Mouse (Mus musculus): ENCODE measurements around the gene Sppl2b. TPM values are rescaled to one million over a fixed set of nuclear protein-coding genes. Genes with fewer than 3 reads are reported as not detected.
A peak's percentile ranks its signal among the peaks of the same experiment; 100 is the strongest.

Sppl2b gene
- polyA plus RNA-seq, 1 experiment from 2014 or later, result 17.7 TPM

DNA sequence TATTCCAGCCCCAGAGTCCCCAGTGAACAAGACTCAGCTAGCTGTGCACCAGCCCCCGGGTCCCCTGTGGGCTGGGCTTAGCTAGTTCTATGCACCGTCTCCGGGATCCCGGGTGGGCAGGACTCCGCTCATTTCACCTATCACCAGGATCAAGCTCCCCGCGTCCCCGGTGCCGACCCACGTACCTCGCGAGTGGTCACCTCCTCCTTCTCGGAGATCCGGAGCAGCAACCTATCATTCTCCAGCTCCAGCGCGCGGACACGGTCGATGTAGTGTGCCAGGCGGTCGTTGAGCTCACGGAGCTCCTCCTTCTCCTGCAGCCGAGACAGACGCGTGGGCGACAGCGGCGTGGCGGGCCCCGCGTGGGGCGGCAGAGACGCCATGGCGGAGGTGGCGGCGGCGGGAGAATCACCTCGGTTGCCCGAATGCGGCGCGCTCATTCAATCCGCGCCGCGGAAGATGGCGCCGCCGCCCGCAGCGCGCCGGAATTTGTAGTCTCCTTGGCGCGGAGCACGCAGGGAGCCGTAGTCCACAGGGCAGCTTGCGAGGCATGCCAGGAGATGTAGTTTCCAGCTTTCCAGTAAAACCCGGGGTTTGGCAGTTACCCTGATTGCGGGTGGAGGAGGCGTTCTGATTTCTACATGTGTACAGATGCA, 62.8 kb downstream of the Sppl2b start, which contains the start of gene Lmnb2:
TSS of gene Lmnb2 (minus strand) at position 467 of the 656 bp plus-strand sequence.
- Histone ChIP-seq H3K9me3 (ENCODE audit: control insufficient read depth, low read length) (no peaks in the 10 kb centered on the region), H3K4me2 (replicated peaks; ENCODE audit: low read depth) (peak within 1 kb of the TSS; percentile 95), H3K27me3 (ENCODE audit: control insufficient read depth, insufficient read depth, low read length) (no peaks in the 10 kb centered on the region), H3K4me1 (replicated peaks; ENCODE audit: control insufficient read depth, insufficient read depth) (peaks cover 5% of the 10 kb centered on the region; the same call in 1 of the 2 replicates), H3K36me3 (ENCODE audit: control insufficient read depth, insufficient read depth, low read length) (no peaks in the 10 kb centered on the region), H3K9ac (ENCODE audit: low read length) (peak within 1 kb of the TSS; percentile 74), H3K27ac (replicated peaks) (peak within 1 kb of the TSS; percentile 81), H3K4me3 (ENCODE audit: low read depth, low read length) (peak within 1 kb of the TSS; percentile 91)
- WGBS, result under 1% methylated on average over 61 of the region's 61 CpGs
- DNase-seq (ENCODE audit: low spot score) (peak; percentile 81), ATAC-seq (ENCODE audit: low FRiP score, low TSS enrichment) (peak; percentile 47)
- peak; percentile 28 for TF ChIP-seq CTCF (IDR thresholded peaks at IDR 0.05; ENCODE audit: low read depth)
- TF ChIP-seq EP300 (optimal IDR thresholded peaks at IDR 0.05), result no peak

MicroRNAs within 50 kb of the gene (microRNA counts, 519-probe panel; counts per million panel counts)
- microRNA mmu-miR-1982, result not detected

Small RNA genes lying within 50 kb of the gene (microRNA-seq; reads per million reads assigned to microRNA genes)
- gene Mir1982, result 1.6 reads per million

Other genes starting within 250 kb of the Sppl2b start
- 1.4 and 1.7 TPM in 2 replicates for gene Gm49322, start 249.3 kb upstream of the Sppl2b start, polyA plus RNA-seq (2015; fragmentation: Nextera tagmentation; extraction: Ambion mirVana)
- gene Csnk1g2, start 232.4 kb upstream of the Sppl2b start, polyA plus RNA-seq (2015; fragmentation: Nextera tagmentation; extraction: Ambion mirVana), result 75.4 and 83.9 TPM in 2 replicates
- 28.3 and 30.0 TPM in 2 replicates for gene Btbd2, start 198.2 kb upstream of the Sppl2b start, polyA plus RNA-seq (2015; fragmentation: Nextera tagmentation; extraction: Ambion mirVana)
- gene Mknk2, start 177.2 kb upstream of the Sppl2b start, polyA plus RNA-seq (2015; fragmentation: Nextera tagmentation; extraction: Ambion mirVana), result 55.2 and 61.7 TPM in 2 replicates
- 22.9 and 23.9 TPM in 2 replicates for gene Mob3a, start 153.3 kb upstream of the Sppl2b start, polyA plus RNA-seq (2015; fragmentation: Nextera tagmentation; extraction: Ambion mirVana)
- 14.8 and 18.0 TPM in 2 replicates for gene Izumo4, start 153.1 kb upstream of the Sppl2b start, polyA plus RNA-seq (2015; fragmentation: Nextera tagmentation; extraction: Ambion mirVana)
- 38.7 and 42.7 TPM in 2 replicates for gene Ap3d1, start 113.0 kb upstream of the Sppl2b start, polyA plus RNA-seq (2015; fragmentation: Nextera tagmentation; extraction: Ambion mirVana)
- gene Dot1l, start 100.1 kb upstream of the Sppl2b start, polyA plus RNA-seq (2015; fragmentation: Nextera tagmentation; extraction: Ambion mirVana), result 5.4 and 6.2 TPM in 2 replicates
- 27.7 and 31.8 TPM in 2 replicates for gene Sf3a2, start 57.1 kb upstream of the Sppl2b start, polyA plus RNA-seq (2015; fragmentation: Nextera tagmentation; extraction: Ambion mirVana)
- 62.0 and 65.8 TPM in 2 replicates for gene Plekhj1, start 56.6 kb upstream of the Sppl2b start, polyA plus RNA-seq (2015; fragmentation: Nextera tagmentation; extraction: Ambion mirVana)
- gene Amh, start 50.0 kb upstream of the Sppl2b start, polyA plus RNA-seq (2015; fragmentation: Nextera tagmentation; extraction: Ambion mirVana), result 6.8 and 6.9 TPM in 2 replicates
- gene Jsrp1, start 41.8 kb upstream of the Sppl2b start, polyA plus RNA-seq (2015; fragmentation: Nextera tagmentation; extraction: Ambion mirVana), result 0.86 and 0.96 TPM in 2 replicates
- 1,070 and 1,103 TPM in 2 replicates for gene Oaz1, start 28.6 kb upstream of the Sppl2b start, polyA plus RNA-seq (2015; fragmentation: Nextera tagmentation; extraction: Ambion mirVana)
- 0.12 and 0.17 TPM in 2 replicates for gene Lingo3, start 11.2 kb upstream of the Sppl2b start, polyA plus RNA-seq (2015; fragmentation: Nextera tagmentation; extraction: Ambion mirVana)
- gene Lsm7, start 66 bp upstream of the Sppl2b start, polyA plus RNA-seq (2015; fragmentation: Nextera tagmentation; extraction: Ambion mirVana), result 176 and 180 TPM in 2 replicates
- gene Tmprss9, start 16.6 kb downstream of the Sppl2b start, polyA plus RNA-seq (2015; fragmentation: Nextera tagmentation; extraction: Ambion mirVana), result 2.0 and 2.2 TPM in 2 replicates
- 292 and 304 TPM in 2 replicates for gene Timm13, start 45.7 kb downstream of the Sppl2b start, polyA plus RNA-seq (2015; fragmentation: Nextera tagmentation; extraction: Ambion mirVana)
- gene Lmnb2, start 63.0 kb downstream of the Sppl2b start, polyA plus RNA-seq (2015; fragmentation: Nextera tagmentation; extraction: Ambion mirVana), result 12.0 and 12.4 TPM in 2 replicates
- gene Gadd45b, start 74.8 kb downstream of the Sppl2b start, polyA plus RNA-seq (2015; fragmentation: Nextera tagmentation; extraction: Ambion mirVana), result 59.5 and 62.2 TPM in 2 replicates
- 1.3 and 1.8 TPM in 2 replicates for gene Gng7, start 159.7 kb downstream of the Sppl2b start, polyA plus RNA-seq (2015; fragmentation: Nextera tagmentation; extraction: Ambion mirVana)
- gene Diras1, start 170.4 kb downstream of the Sppl2b start, polyA plus RNA-seq (2015; fragmentation: Nextera tagmentation; extraction: Ambion mirVana), result 0.40 and 0.42 TPM in 2 replicates
- 11.0 and 11.1 TPM in 2 replicates for gene Slc39a3, start 182.2 kb downstream of the Sppl2b start, polyA plus RNA-seq (2015; fragmentation: Nextera tagmentation; extraction: Ambion mirVana)
- gene Sgta, start 204.9 kb downstream of the Sppl2b start, polyA plus RNA-seq (2015; fragmentation: Nextera tagmentation; extraction: Ambion mirVana), result 93.7 and 98.7 TPM in 2 replicates
- gene Thop1, start 214.8 kb downstream of the Sppl2b start, polyA plus RNA-seq (2015; fragmentation: Nextera tagmentation; extraction: Ambion mirVana), result 77.2 and 83.8 TPM in 2 replicates
- 9.3 and 10.4 TPM in 2 replicates for gene Creb3l3, start 243.6 kb downstream of the Sppl2b start, polyA plus RNA-seq (2015; fragmentation: Nextera tagmentation; extraction: Ambion mirVana)

Measured in stomach, postnatal 0 days (tissue).